Mouse (Mus musculus) adrenal gland, postnatal 36 days (tissue): ENCODE data around the gene Kif3c. TPM values are rescaled to one million over a fixed set of nuclear protein-coding genes. Genes with fewer than 3 reads are reported as not detected.

Experiments used
- DNase-seq, 2 experiments: peaks; one replicate each; pipeline ENCODE4 v3.0.0; 2021; ENCODE audit warnings: mixed read lengths in 1 of 2
- long read RNA-seq, 2 experiments: library from polyadenylated mRNA; stranded (forward); transcript quantifications; one replicate each; pipeline ENCODE4 v2.0.0; 2021; ENCODE audit warnings: borderline sequencing depth in 2 of 2
- total RNA-seq, 2 experiments: library from RNA; stranded (reverse); gene quantifications; 2 replicates each; pipeline ENCODE4 v1.2.3; 2021

Kif3c gene
- total RNA-seq, result 10 to 100 TPM; 19.1 to 30.6 TPM
- long read RNA-seq, experiment 1, full-length matches to known transcripts, result 15 of 21 reads
- long read RNA-seq, experiment 1, partial matches to known transcripts, result 5 of 21 reads
- long read RNA-seq, experiment 1, other reads (novel, unspliced or antisense), result 1 of 21 reads
- long read RNA-seq, experiment 2, full-length matches to known transcripts, result 3 of 7 reads
- long read RNA-seq, experiment 2, partial matches to known transcripts, result 3 of 7 reads
- long read RNA-seq, experiment 2, other reads (novel, unspliced or antisense), result 1 of 7 reads

DNA sequence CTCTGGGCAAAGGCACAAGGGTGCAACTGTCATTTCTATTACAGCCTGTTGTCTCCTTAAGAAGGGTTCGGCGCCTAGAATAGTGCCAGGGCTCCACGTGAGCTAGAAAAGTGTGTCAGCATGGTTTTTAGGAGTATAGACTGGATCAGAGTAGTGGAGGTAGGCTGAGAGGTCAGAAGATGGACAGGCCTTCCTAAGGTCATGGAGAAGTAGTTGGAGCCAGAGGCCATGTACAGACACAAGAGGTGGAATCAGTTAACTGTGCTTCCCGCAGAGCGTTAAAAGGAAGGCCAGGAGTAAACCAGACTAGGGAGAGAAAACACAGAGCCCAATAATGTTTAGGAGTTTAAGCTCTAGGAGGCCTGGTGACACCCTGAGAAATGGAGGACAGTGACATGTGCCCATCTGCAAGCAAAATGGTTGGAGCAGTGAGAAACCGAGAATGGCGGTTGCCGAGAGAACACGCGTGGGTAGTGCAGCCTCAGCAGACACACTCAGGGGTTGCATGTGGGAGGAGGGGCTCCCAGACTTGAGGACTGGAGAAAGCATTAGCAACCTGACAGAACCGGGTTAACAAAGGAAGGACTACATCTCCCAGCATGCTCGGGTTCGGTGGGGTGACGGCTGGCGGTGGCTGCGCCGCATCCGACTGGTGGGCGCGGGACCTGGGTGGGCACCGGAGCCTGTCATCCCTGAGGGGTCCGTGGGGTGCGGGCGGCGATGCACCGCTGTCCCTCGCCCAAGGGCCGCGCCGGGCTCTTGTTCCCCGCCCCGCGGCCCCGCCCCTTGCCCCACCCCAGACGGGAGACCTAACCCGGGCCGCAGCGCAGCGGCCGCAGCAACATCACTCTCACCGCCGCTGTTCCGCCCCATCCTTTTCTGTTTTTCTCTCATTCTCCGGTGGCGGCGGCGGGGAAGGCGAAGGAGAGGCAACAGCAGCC, at the start of gene Kif3c:
Gene Kif3c (plus strand): TSS at position 625 of the 941 bp plus-strand sequence.
- DNase-seq, result peak; percentile 70 to 79

- peak; percentile 51 to 53 for DNase-seq
Observed at GRCm38 (mm10) chr12:3316083-3316482, 48.8 kb upstream of the Kif3c start.

GRCm38 (mm10) chr12:3316937-3317336, 48.0 kb upstream of the Kif3c start:
- DNase-seq, result no peak

DNA sequence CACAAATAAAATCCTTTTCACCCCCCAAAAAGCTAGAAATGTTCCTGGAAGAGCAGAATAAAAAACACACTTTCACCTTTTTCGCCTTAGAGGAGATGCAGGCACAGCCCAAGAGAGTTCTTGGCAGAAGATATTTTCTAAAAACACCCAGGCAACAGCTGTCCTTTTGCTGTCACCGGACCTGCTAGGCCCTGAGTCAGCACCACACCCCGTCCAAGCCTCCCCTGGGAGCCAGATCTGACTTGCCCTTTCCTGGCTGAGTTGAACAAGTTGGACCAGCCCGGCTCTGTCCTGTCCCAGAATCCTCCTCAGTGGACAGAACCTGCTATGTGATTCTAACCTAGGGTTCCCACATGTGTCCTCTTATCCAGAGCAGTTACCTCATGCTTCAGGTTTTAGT, 45.6 kb upstream of the Kif3c start:
- DNase-seq, result peak; percentile 27 to 56

- DNase-seq, result peak; percentile 66 to 77
Observed at GRCm38 (mm10) chr12:3323241-3323640, 41.7 kb upstream of the Kif3c start.

DNA sequence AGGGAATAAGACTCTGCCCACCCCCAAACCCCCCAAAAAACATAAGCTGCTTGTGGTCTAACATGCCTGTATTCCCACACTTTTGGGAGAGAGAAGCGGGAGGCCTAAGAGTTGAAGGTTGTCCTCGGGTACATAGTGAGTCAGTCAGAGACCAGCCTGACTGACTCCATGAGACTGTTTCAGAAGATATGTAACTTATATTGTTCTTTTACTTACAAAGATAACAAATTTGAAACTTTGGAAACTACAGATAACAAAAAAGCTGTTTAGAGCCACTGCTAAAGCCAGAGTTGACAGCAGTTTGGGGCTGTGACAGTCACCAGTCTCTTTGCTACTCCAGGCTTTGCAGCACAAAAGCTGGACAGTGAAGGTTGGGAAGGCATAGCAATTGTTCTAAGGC, 39.7 kb upstream of the Kif3c start:
- no peak for DNase-seq

- DNase-seq, result no peak
Observed at GRCm38 (mm10) chr12:3329677-3330076, 35.3 kb upstream of the Kif3c start.

DNA sequence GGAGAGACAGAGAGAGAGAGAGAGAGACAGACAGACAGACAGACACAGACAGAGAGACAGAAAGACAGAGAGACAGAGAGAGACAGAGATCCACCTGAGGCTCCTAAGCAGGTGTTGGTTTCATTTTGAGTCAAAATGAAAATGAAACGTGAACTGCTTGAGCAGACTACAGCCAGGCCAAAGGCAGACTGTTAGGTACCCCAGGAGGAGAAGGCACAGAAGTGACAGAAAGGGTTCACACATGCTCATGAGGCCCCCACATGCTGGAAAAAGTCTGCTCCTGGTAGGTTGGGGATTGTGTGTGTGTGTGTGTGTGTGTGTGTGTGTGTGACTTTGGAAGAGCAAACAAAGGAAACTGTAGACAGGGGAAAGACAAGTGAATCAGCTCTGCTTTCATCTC, 26.0 kb upstream of the Kif3c start:
- no peak for DNase-seq

- no peak for DNase-seq
Observed at GRCm38 (mm10) chr12:3344155-3344554, 20.8 kb upstream of the Kif3c start.

GRCm38 (mm10) chr12:3345038-3345437, 19.9 kb upstream of the Kif3c start:
- peak in 1 of 2 experiments; percentile 28 for DNase-seq

- no peak for DNase-seq
Observed at GRCm38 (mm10) chr12:3347682-3348081, 17.2 kb upstream of the Kif3c start.

DNA sequence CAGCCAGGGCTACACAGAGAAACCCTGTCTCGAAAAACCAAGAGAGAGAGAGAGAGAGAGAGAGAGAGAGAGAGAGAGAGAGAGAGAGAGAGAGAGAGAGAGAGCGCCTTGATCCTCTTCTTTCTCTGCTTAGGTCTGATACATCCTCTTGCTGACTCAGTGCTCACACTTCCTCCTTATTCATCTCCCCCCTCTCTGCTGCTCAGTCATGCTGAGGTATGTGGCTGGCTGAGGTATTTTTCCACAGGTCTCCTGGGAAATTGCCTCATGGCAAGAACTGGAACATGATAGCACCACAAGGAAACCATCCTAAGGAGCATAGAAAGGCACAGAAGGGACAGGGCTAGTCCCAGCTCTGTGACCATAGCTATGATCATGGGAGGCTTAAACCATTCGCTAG, 15.5 kb upstream of the Kif3c start:
- DNase-seq, result no peak

- DNase-seq, result peak; percentile 65 to 77
Observed at GRCm38 (mm10) chr12:3350136-3350535, 14.8 kb upstream of the Kif3c start.

DNA sequence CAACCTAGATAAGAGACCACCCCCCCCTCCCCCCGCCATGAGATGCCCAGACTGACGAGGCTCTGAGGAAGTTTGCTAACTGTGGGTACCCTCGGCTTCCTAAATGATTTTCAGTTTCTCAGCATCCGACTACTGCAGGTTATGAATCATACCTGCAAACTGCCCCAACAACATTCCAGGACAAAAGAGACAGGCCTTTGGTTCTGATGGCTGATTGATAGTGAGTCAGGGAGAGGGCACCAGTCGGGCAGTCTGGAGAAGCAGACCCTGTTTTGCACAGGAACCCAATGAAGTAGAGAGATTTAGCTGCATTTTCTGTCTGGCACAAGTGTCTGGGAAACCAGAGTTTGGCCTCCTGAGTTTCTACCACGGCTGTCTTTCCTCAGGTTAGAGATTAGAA, 12.7 kb upstream of the Kif3c start:
- DNase-seq, result no peak

- DNase-seq, result no peak
Observed at GRCm38 (mm10) chr12:3355068-3355467, 9.9 kb upstream of the Kif3c start.

DNA sequence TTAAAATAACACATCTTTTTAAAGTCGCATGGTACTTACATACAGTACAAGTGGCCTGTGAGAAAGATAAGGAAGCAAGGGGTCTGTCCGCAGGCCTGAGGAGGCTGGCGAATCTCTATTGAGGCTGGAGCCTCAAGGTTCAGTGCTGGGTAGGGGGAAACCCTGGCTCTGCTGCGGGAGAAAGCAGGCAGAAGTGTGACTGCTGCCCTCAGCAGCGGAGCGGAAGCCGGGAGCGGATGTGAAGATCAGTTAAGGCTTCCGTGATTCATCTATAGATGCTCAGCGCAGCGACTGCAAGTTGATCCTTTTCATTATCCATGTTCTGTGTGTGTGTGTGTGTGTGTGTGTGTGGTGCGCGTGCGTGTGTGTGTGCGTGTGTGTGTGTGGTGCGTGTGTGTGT, 8.1 kb upstream of the Kif3c start:
- no peak for DNase-seq

DNA sequence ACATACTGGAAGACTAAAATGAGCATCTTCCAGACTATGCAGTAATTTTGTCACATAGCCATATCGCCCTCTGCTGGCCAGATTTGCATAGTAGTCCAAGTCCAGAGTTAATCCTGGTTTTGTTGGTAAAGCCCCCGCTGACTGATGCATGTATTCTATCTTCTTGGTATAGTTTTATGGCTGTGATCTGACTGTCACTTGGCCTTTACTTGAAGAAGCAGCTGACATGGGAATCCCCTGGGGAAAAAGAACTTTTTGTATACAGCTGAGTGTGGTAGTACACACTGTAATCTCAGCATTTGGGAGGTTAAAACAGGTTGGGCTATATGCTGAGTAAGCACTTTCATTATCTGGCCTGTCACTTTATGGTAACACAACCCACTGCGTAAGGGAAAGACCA, 5.6 kb upstream of the Kif3c start:
- DNase-seq, result peak; percentile 88 to 89

- DNase-seq, result no peak
Observed at GRCm38 (mm10) chr12:3360043-3360442, 4.9 kb upstream of the Kif3c start.

GRCm38 (mm10) chr12:3364076-3364475, 856 bp upstream of the Kif3c start:
- DNase-seq, result no peak

GRCm38 (mm10) chr12:3365449-3366189, 687 bp downstream of the Kif3c start:
- peak; percentile 31 to 47 for DNase-seq

DNA sequence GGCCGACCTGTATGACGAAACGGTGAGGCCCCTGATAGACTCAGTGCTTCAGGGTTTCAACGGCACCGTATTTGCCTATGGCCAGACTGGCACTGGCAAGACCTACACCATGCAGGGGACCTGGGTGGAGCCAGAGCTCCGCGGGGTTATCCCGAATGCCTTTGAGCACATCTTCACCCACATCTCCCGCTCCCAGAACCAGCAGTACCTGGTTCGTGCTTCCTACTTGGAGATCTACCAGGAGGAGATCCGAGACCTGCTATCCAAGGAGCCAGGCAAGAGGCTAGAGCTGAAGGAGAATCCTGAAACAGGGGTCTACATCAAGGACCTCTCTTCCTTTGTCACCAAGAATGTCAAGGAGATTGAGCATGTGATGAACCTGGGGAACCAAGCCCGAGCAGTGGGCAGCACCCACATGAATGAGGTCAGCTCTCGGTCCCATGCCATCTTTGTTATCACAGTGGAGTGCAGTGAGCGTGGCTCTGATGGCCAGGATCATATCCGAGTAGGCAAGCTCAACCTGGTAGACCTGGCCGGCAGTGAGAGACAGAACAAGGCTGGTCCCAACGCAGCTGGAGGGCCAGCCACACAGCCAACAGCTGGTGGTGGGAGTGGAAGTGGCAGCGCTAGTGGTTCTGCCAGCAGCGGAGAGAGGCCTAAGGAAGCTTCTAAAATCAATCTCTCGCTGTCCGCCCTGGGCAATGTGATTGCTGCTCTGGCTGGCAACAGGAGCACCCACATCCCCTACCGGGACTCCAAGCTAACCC, 1.4 kb downstream of the Kif3c start:
- DNase-seq, result no peak

GRCm38 (mm10) chr12:3366957-3367260, 2.0 kb downstream of the Kif3c start:
- DNase-seq, result peak in 1 of 2 experiments; percentile 47
